Mouse (Mus musculus) hindbrain, postnatal 0 days (tissue): Measurements from ENCODE around the gene Nptn. TPM values are rescaled to one million over a fixed set of nuclear protein-coding genes. Genes with fewer than 3 reads are reported as not detected.

ENCODE experiments used
- ATAC-seq: fragments of 200-750 bp; cut with Nextera tagmentation; 2 replicates; pipeline ENCODE4 v1.8.0; 2017; ENCODE audit warnings: mild to moderate bottlenecking, moderate TSS enrichment, moderate library complexity
- DNase-seq: peaks from one replicate; pipeline ENCODE4 v3.0.0-alpha.2; 2015; ENCODE audit warnings: low spot score
- H3K27ac ChIP-seq: fragments of 300-500 bp; sonication (generic); 2 replicates; pipeline ENCODE4 v1.5.1; 2014; ENCODE audit warnings: mild to moderate bottlenecking
- H3K27me3 ChIP-seq: fragments of 300-500 bp; sonication (generic); 2 replicates; pipeline ENCODE4 v1.6.1; 2014; ENCODE audit warnings: low read length, mixed read lengths; ENCODE audit not compliant: insufficient read depth
- H3K36me3 ChIP-seq: fragments of 300-500 bp; sonication (generic); 2 replicates; pipeline ENCODE4 v1.6.1; 2014; ENCODE audit warnings: low read length, mixed read lengths; ENCODE audit not compliant: insufficient read depth
- H3K4me1 ChIP-seq: fragments of 300-500 bp; sonication (generic); 2 replicates; pipeline ENCODE4 v1.6.1; 2014; ENCODE audit warnings: antibody characterized with exemption, low read length, mixed read lengths; ENCODE audit not compliant: insufficient read depth
- H3K4me2 ChIP-seq: fragments of 300-500 bp; sonication (generic); 2 replicates; pipeline ENCODE4 v1.6.1; 2014; ENCODE audit warnings: low read depth, mild to moderate bottlenecking, low read length, moderate library complexity, mixed read lengths
- H3K4me3 ChIP-seq: fragments of 300-500 bp; sonication (generic); 2 replicates; pipeline ENCODE4 v1.5.1; 2014; ENCODE audit warnings: low read length
- H3K9ac ChIP-seq: fragments of 300-500 bp; sonication (generic); replicated peaks from 2 replicates; pipeline ENCODE4 v1.6.1; 2014; ENCODE audit warnings: mild to moderate bottlenecking, low read length, moderate library complexity, mixed read lengths
- H3K9me3 ChIP-seq: fragments of 300-500 bp; sonication (generic); 2 replicates; pipeline ENCODE4 v1.6.1; 2016; ENCODE audit warnings: low read length, mixed read lengths
- CTCF ChIP-seq: IDR thresholded peaks from 2 replicates; pipeline ENCODE4 v1.5.1; 2016; ENCODE audit warnings: antibody characterized with exemption, control low read depth, low read depth
- WGBS: fragments of 180-500 bp; shearing (Covaris S2); extraction: QIAGEN DNeasy Blood & Tissue Kit; methylation state at CpG from one replicate; pipeline ENCODE4 v1.1.7; 2014; 5-methylcytosine and 5-hydroxymethylcytosine counted together
- polyA plus RNA-seq: library from polyadenylated mRNA; unstranded; fragments of >200 nt; fragmentation: Nextera tagmentation; extraction: Ambion mirVana; gene quantifications from 2 replicates; pipeline ENCODE4 v1.2.1, GENCODE M21; 2015
- total RNA-seq: library from RNA; depleted of rRNA; stranded (reverse); fragments of >200 nt; gene quantifications from 2 replicates; pipeline ENCODE4 v1.2.3, GENCODE M21; 2014

Gene Nptn
- total and polyA plus RNA-seq, 2 experiments from 2014 or later, result 268 to 598 TPM

DNA sequence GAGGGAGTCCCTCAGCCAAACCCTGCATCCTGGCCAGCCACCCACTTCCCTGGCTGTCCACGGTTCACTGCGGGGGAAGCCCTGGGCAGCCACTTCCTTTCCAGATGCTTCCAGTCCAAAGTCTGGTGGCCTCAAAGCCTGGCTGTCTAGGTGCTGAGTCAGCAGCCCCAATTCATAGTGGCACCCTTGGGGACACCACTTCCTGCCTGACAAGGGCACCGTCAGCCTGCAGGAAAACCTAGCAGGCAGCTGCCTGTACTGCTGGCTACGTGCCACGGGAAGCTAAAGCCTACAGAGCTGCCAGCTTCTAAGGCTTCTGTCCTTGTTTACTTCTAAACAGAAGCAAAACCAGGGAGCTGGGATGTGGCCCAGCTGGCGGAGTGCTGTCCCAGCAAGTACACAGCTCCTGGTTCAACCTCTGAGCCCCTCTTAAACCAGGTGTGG is 40.1 kb upstream of the Nptn start:
- 28% methylated on average over 6 of the region's 6 CpGs for WGBS
- Histone ChIP-seq H3K27me3 (no peaks in the 10 kb centered on the region), H3K4me1 (0 out of 2 replicates have a peak, but pooled peaks cover 5% of the 10 kb centered on the region), H3K4me2 (no peak overlapping the region), H3K27ac (0 out of 2 replicates have a peak overlapping the region, but pooled peaks have one; percentile 48), H3K36me3 (0 out of 2 replicates have a peak, but pooled peaks cover 6% of the 10 kb centered on the region), H3K9me3 (no peaks in the 10 kb centered on the region), H3K9ac (no peak overlapping the region), H3K4me3 (no peak overlapping the region)
- DNase-seq (peak; percentile 84), ATAC-seq (peak; percentile 50; the same call in 1 of the 2 replicates)
- no peak for TF ChIP-seq CTCF

- 58% methylated on average over 4 of the region's 4 CpGs for WGBS
- Histone ChIP-seq H3K4me3 (no peak overlapping the region), H3K4me2 (peak overlapping the region; percentile 25; the same call in 1 of the 2 replicates), H3K4me1 (0 out of 2 replicates have a peak, but pooled peaks cover 5% of the 10 kb centered on the region), H3K9me3 (no peaks in the 10 kb centered on the region), H3K36me3 (no peaks in the 10 kb centered on the region), H3K27ac (peak overlapping the region; percentile 56; the same call in 1 of the 2 replicates), H3K27me3 (no peaks in the 10 kb centered on the region), H3K9ac (no peak overlapping the region)
- TF ChIP-seq CTCF, result no peak
- ATAC-seq (no peak), DNase-seq (peak; percentile 43)
Measured at GRCm38 (mm10) chr9:58544879-58545324, 37.1 kb upstream of the Nptn start.

GRCm38 (mm10) chr9:58545428-58545827 is 36.6 kb upstream of the Nptn start:
- WGBS, result 66% methylated on average over 6 of the region's 6 CpGs
- ATAC-seq, result no peak

DNA sequence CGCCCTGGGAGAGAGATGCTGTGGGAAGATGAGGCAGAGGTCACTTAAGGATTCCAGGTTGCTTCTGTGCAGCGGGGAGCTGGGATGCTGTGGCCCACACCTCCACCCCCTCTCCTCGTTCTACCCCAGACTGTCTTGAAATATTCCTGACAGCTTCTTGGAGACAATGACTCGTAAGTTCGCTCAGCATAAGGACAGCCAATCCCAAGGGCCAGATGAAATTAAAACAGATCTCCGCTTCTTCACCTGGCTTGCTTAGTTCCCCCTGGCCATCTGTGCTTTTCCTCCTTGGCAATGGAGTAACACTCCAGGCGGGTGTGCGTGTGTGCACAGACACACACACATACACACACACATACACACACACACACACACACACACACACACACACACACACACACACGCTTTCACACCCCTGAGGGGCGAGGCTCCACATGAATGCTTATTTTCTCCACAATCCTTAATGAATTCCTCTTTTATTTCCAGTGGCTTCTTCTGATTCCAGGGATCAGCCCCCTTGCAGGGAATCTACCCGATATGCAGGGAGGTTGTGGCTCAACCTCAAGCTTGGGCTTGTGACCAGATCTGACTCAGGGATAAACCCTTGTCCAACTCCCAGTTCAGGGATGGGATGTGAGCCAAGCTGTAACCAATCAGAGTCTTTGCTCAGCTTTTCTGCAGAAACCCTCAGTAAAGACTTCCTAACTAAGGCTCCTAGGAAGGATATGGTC is 35.2 kb upstream of the Nptn start:
- Histone ChIP-seq H3K36me3 (no peaks in the 10 kb centered on the region), H3K4me3 (no peak overlapping the region), H3K27ac (no peak overlapping the region), H3K9ac (no peak overlapping the region), H3K27me3 (no peaks in the 10 kb centered on the region), H3K9me3 (no peaks in the 10 kb centered on the region), H3K4me2 (no peak overlapping the region), H3K4me1 (0 out of 2 replicates have a peak, but pooled peaks cover 4% of the 10 kb centered on the region)
- no peak for ATAC-seq
- TF ChIP-seq CTCF, result no peak
- DNase-seq, result peak; percentile 46
- 53% methylated on average over 11 of the region's 11 CpGs for WGBS

More at GRCm38 (mm10) chr9:58545428-58545827, 36.6 kb upstream of the Nptn start:
- Histone ChIP-seq H3K27ac (no peak overlapping the region; the same call in 1 of the 2 replicates), H3K4me3 (no peak overlapping the region), H3K4me2 (no peak overlapping the region), H3K27me3 (no peaks in the 10 kb centered on the region), H3K36me3 (no peaks in the 10 kb centered on the region), H3K4me1 (0 out of 2 replicates have a peak, but pooled peaks cover 5% of the 10 kb centered on the region), H3K9ac (no peak overlapping the region), H3K9me3 (no peaks in the 10 kb centered on the region)
- no peak for TF ChIP-seq CTCF
- no peak for DNase-seq

- Histone ChIP-seq H3K9ac (no peak overlapping the region), H3K27me3 (no peaks in the 10 kb centered on the region), H3K27ac (no peak overlapping the region), H3K36me3 (no peaks in the 10 kb centered on the region), H3K4me1 (peaks cover 5% of the 10 kb centered on the region; the same call in 1 of the 2 replicates), H3K4me2 (no peak overlapping the region), H3K4me3 (no peak overlapping the region), H3K9me3 (no peaks in the 10 kb centered on the region)
- DNase-seq (no peak), ATAC-seq (no peak)
- no peak for TF ChIP-seq CTCF
- WGBS, result 42% methylated on average over 4 of the region's 4 CpGs
Measured at GRCm38 (mm10) chr9:58548897-58549296, 33.1 kb upstream of the Nptn start.

DNA sequence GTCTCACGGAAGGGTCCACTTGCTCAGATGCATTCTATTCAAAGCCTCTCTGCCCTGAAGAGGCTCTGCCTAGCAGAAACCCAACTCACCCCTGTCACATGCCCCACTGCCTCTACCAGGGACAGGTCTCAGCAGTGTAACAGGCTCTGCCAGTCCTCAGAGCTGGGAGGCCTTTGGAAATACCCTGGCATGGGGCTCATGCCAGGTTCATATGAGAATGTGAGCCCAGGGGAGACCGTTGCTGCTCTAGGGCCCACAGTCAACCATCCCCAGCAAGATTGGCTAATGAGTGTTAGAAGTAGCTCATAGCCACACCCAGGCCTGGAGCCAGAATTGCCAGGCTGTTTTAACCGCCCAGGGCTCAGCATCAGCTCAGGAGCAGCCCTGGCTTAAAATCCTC is 32.3 kb upstream of the Nptn start:
- no peak for ATAC-seq
- WGBS, result 56% methylated on average over 3 of the region's 3 CpGs
- Histone ChIP-seq H3K27me3 (no peaks in the 10 kb centered on the region), H3K4me3 (no peak overlapping the region), H3K36me3 (no peaks in the 10 kb centered on the region), H3K4me2 (no peak overlapping the region), H3K27ac (no peak overlapping the region), H3K9me3 (no peaks in the 10 kb centered on the region), H3K4me1 (peaks cover 10% of the 10 kb centered on the region; the same call in 1 of the 2 replicates), H3K9ac (no peak overlapping the region)
- no peak for DNase-seq
- TF ChIP-seq CTCF, result no peak

GRCm38 (mm10) chr9:58550928-58551327 is 31.1 kb upstream of the Nptn start:
- H3K4me2 ChIP-seq, result no peak overlapping the region
- H3K9me3 ChIP-seq, result no peaks in the 10 kb centered on the region
- no peak overlapping the region for H3K4me3 ChIP-seq
- no peaks in the 10 kb centered on the region for H3K27me3 ChIP-seq
- peaks cover 10% of the 10 kb centered on the region; the same call in 1 of the 2 replicates for H3K4me1 ChIP-seq
- no peaks in the 10 kb centered on the region for H3K36me3 ChIP-seq
- 94% methylated on average over 6 of the region's 6 CpGs for WGBS
- TF ChIP-seq CTCF, result no peak
- H3K27ac ChIP-seq, result no peak overlapping the region
- no peak for ATAC-seq
- DNase-seq, result no peak
- H3K9ac ChIP-seq, result no peak overlapping the region
